Mouse (Mus musculus) kidney, adult 2 months (tissue): ENCODE data around the gene Rpn1.
A peak's percentile ranks its signal among the peaks of the same experiment; 100 is the strongest.

ENCODE experiments used
- CTCF ChIP-seq: fragments of 200-500 bp; conservative IDR thresholded peaks from 2 replicates; pipeline ENCODE4 v1.5.1; 2011; ENCODE audit warnings: low read depth, mild to moderate bottlenecking, control low read depth, low read length, moderate library complexity, mixed read lengths; ENCODE audit not compliant: insufficient read depth, insufficient read length
- POLR2A ChIP-seq: fragments of 200-500 bp; IDR thresholded peaks from one replicate; pipeline ENCODE4 v1.6.1; 2011; ENCODE audit warnings: low read depth, low read length, control low read depth

DNA sequence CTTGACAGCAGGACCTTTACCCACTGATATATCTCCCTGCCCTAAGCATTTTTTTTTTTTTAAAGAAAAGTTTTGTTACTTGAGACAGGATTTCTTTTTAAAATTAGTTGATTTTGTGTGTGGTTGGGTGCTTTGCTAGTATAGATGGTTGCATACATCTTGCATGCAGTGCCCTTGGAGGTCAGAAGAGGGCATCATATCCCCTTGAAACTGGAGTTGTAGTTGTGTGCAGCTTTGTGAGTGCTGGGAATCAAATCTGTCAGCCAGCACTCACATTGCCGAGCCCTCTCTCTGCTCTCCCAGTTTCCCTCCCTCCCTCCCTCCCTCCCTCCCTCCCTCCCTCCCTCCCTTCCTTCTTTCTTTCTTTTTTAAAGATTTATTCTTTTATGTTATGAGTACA is 4.7 kb downstream of the Rpn1 start:
- TF ChIP-seq CTCF, result 0 out of 2 replicates have a peak, but pooled peaks have one; percentile 12
- TF ChIP-seq POLR2A, result no peak
